Mouse (Mus musculus): ENCODE measurements around the gene Xpc.
A peak's percentile ranks its signal among the peaks of the same experiment; 100 is the strongest.

GRCm38 (mm10) chr6:91472868-91473804 lies 42.6 kb downstream of the Xpc start, which contains the start of the genes Chchd4 and Tmem43:
- TF ChIP-seq TAL1 (IDR thresholded peaks at IDR 0.05; ENCODE audit: low read length), result no peak
- TF ChIP-seq NRF1 (IDR thresholded peaks at IDR 0.05; ENCODE audit: insufficient read depth, low read depth, low read length, poor library complexity, severe bottlenecking), result peak; percentile 99; the same call in 1 of the 2 replicates
- TF ChIP-seq RAD21 (IDR thresholded peaks at IDR 0.05; ENCODE audit: low read depth, low read length), result no peak
